Mouse (Mus musculus) heart, embryonic 13.5 days (tissue): ENCODE measurements around the gene Vamp9. TPM values are rescaled to one million over a fixed set of nuclear protein-coding genes. Genes with fewer than 3 reads are reported as not detected.

ENCODE experiments used
- ATAC-seq: fragments of 200-750 bp; cut with Nextera tagmentation; 2 replicates; pipeline ENCODE4 v1.8.0; 2017; ENCODE audit warnings: moderate TSS enrichment; ENCODE audit not compliant: insufficient number of reproducible peaks, low FRiP score, low TSS enrichment; ENCODE audit errors: extremely low read depth
- H3K27ac ChIP-seq: fragments of 300-500 bp; sonication (generic); replicated peaks from 2 replicates; pipeline ENCODE4 v1.5.1; 2015; ENCODE audit warnings: moderate library complexity, mild to moderate bottlenecking, inconsistent platforms
- H3K27me3 ChIP-seq: fragments of 300-500 bp; sonication (generic); replicated peaks from 2 replicates; pipeline ENCODE4 v1.6.1; 2015; ENCODE audit warnings: mild to moderate bottlenecking, inconsistent platforms
- H3K36me3 ChIP-seq: fragments of 300-500 bp; sonication (generic); 2 replicates; pipeline ENCODE4 v1.6.1; 2015; ENCODE audit warnings: mild to moderate bottlenecking, inconsistent platforms
- H3K4me1 ChIP-seq: fragments of 300-500 bp; sonication (generic); 2 replicates; pipeline ENCODE4 v1.6.1; 2015; ENCODE audit warnings: inconsistent platforms
- H3K4me2 ChIP-seq: fragments of 300-500 bp; sonication (generic); 2 replicates; pipeline ENCODE4 v1.6.1; 2015; ENCODE audit warnings: inconsistent platforms, mild to moderate bottlenecking, moderate library complexity
- H3K4me3 ChIP-seq: fragments of 300-500 bp; sonication (generic); 2 replicates; pipeline ENCODE4 v1.5.1; 2015; ENCODE audit warnings: moderate library complexity, mild to moderate bottlenecking, inconsistent platforms
- H3K9ac ChIP-seq: fragments of 300-500 bp; sonication (generic); 2 replicates; pipeline ENCODE4 v1.6.1; 2015; ENCODE audit warnings: inconsistent platforms, mild to moderate bottlenecking, moderate library complexity
- H3K9me3 ChIP-seq: fragments of 300-500 bp; sonication (generic); 2 replicates; pipeline ENCODE4 v1.6.1; 2016; ENCODE audit warnings: inconsistent platforms
- WGBS: fragments of 180-500 bp; shearing (Covaris S2); methylation state at CpG from one replicate; pipeline ENCODE4 v1.1.7; 2015; ENCODE audit warnings: mixed read lengths; 5-methylcytosine and 5-hydroxymethylcytosine counted together
- polyA plus RNA-seq: library from polyadenylated mRNA; unstranded; fragments of >200 nt; fragmentation: Nextera tagmentation; extraction: Ambion mirVana; gene quantifications from 2 replicates; pipeline ENCODE4 v1.2.1, GENCODE M21; 2015

Gene Vamp9
- polyA plus RNA-seq, 1 experiment from 2014 or later = 0.67 TPM

GRCm38 (mm10) chr5:99978699-99979442 lies 72.8 kb downstream of the Vamp9 start, which contains the start of the genes Hnrnpd and 4930524J08Rik:
Gene Hnrnpd, minus strand, starts transcription at chr5:99978938.
Gene 4930524J08Rik, plus strand, starts transcription at chr5:99979061.
- under 1% methylated on average over 57 of the region's 97 CpGs for WGBS
- Histone ChIP-seq H3K4me2 (peak within 1 kb of the TSS; percentile 81), H3K36me3 (peaks cover 9% of the 10 kb centered on the region; the same call in 1 of the 2 replicates), H3K27ac (peak within 1 kb of the TSS; percentile 100), H3K4me3 (peak within 1 kb of the TSS; percentile 94), H3K4me1 (peaks cover 30% of the 10 kb centered on the region), H3K9ac (peak within 1 kb of the TSS; percentile 99), H3K9me3 (no peaks in the 10 kb centered on the region), H3K27me3 (no peaks in the 10 kb centered on the region)
- ATAC-seq = peak; percentile 95

- Histone ChIP-seq H3K36me3 (0 out of 2 replicates have a peak, but pooled peaks cover 3% of the 10 kb centered on the region), H3K9me3 (no peaks in the 10 kb centered on the region), H3K4me1 (peaks cover 7% of the 10 kb centered on the region), H3K9ac (no peak overlapping the region), H3K4me2 (no peak overlapping the region), H3K27ac (no peak overlapping the region), H3K27me3 (no peaks in the 10 kb centered on the region), H3K4me3 (no peak overlapping the region)
- no peak for ATAC-seq
- 81% methylated on average over 9 of the region's 9 CpGs for WGBS
Observed at GRCm38 (mm10) chr5:99983452-99984061, 77.5 kb downstream of the Vamp9 start.

- no peaks in the 10 kb centered on the region for H3K36me3 ChIP-seq
- 71% methylated on average over 3 of the region's 3 CpGs for WGBS
Observed at GRCm38 (mm10) chr5:99994166-99994565, 88.1 kb downstream of the Vamp9 start.

GRCm38 (mm10) chr5:99994680-99995079 lies 88.6 kb downstream of the Vamp9 start:
- Histone ChIP-seq H3K27me3 (no peaks in the 10 kb centered on the region), H3K27ac (no peak overlapping the region), H3K4me3 (no peak overlapping the region), H3K36me3 (no peaks in the 10 kb centered on the region), H3K9me3 (peaks cover 9% of the 10 kb centered on the region), H3K9ac (no peak overlapping the region), H3K4me2 (no peak overlapping the region), H3K4me1 (no peaks in the 10 kb centered on the region)
- 89% methylated on average over 3 of the region's 3 CpGs for WGBS
- ATAC-seq = no peak

More at GRCm38 (mm10) chr5:99994166-99994565, 88.1 kb downstream of the Vamp9 start:
- no peaks in the 10 kb centered on the region for H3K27me3 ChIP-seq
- no peak for ATAC-seq
- H3K4me3 ChIP-seq = no peak overlapping the region
- no peaks in the 10 kb centered on the region for H3K4me1 ChIP-seq
- peaks cover 9% of the 10 kb centered on the region for H3K9me3 ChIP-seq
- no peak overlapping the region for H3K4me2 ChIP-seq
- H3K9ac ChIP-seq = no peak overlapping the region
- H3K27ac ChIP-seq = no peak overlapping the region

- Histone ChIP-seq H3K9me3 (peaks cover 9% of the 10 kb centered on the region), H3K4me3 (no peak overlapping the region), H3K27ac (no peak overlapping the region), H3K4me1 (peaks cover 12% of the 10 kb centered on the region), H3K27me3 (0 out of 2 replicates have a peak, but pooled peaks cover 3% of the 10 kb centered on the region), H3K9ac (no peak overlapping the region), H3K36me3 (no peaks in the 10 kb centered on the region), H3K4me2 (no peak overlapping the region)
- ATAC-seq = no peak
- 73% methylated on average over 7 of the region's 7 CpGs for WGBS
Observed at GRCm38 (mm10) chr5:100000048-100000447, 94.0 kb downstream of the Vamp9 start.

GRCm38 (mm10) chr5:100000500-100000899 lies 94.4 kb downstream of the Vamp9 start:
- Histone ChIP-seq H3K4me3 (no peak overlapping the region), H3K9ac (no peak overlapping the region), H3K27me3 (0 out of 2 replicates have a peak, but pooled peaks cover 3% of the 10 kb centered on the region), H3K27ac (no peak overlapping the region), H3K36me3 (no peaks in the 10 kb centered on the region), H3K9me3 (peaks cover 9% of the 10 kb centered on the region), H3K4me2 (no peak overlapping the region), H3K4me1 (peaks cover 17% of the 10 kb centered on the region)
- ATAC-seq = no peak
- WGBS = 43% methylated on average over 8 of the region's 8 CpGs

Other genes with a start within 250 kb of the Vamp9 start
- 36.7 and 38.3 TPM in 2 replicates for gene Rasgef1b, start 177.2 kb upstream of the Vamp9 start, polyA plus RNA-seq
- 106 and 107 TPM in 2 replicates for gene Hnrnpd, start 72.7 kb downstream of the Vamp9 start, polyA plus RNA-seq
- gene 4930524J08Rik, start 72.8 kb downstream of the Vamp9 start, polyA plus RNA-seq = 1.1 and 1.7 TPM in 2 replicates
- gene Hnrnpdl, start 133.4 kb downstream of the Vamp9 start, polyA plus RNA-seq = 94.0 and 97.4 TPM in 2 replicates
- 26.0 and 26.7 TPM in 2 replicates for gene Enoph1, start 133.7 kb downstream of the Vamp9 start, polyA plus RNA-seq